Mouse (Mus musculus) frontal cortex, postnatal 10 days (tissue): ENCODE results near the gene Sp9.

Source experiments
- DNase-seq, 2 experiments: peaks; one replicate each; pipeline ENCODE4 v3.0.0; 2022; ENCODE audit warnings: low spot score in 2 of 2, mixed read lengths in 1 of 2

The Sp9 gene

DNA sequence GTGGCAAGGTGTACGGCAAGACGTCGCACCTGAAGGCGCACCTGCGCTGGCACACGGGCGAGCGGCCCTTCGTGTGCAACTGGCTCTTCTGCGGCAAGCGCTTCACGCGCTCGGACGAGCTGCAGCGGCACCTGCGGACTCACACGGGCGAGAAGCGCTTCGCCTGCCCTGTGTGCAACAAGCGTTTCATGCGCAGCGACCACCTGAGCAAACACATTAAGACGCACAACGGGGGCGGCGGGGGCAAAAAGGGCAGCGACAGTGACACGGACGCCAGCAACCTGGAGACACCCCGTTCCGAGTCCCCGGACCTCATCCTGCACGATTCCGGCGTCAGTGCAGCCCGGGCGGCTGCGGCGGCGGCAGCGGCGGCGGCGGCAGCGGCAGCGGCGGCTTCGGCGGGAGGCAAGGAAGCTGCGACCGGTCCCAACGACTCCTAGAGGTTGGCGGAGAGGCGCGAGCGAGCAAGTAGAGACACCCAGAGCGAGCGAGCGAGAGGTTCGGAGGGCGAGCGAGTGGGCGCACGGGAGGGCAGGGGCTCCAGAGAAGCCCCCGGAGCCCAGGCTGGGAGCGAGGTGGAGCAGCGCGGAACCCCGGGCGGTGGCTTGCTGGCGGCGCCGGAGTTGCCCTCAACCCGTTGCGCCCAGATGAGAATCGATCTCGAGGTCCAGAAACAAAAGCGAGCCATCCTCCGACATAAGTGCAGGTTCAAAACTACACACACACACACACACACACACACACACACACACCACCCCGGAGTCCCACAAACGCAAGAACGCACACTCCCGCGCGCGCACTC, 2.6 kb downstream of the Sp9 start:
- DNase-seq, result no peak

GRCm38 (mm10) chr2:73275261-73276040, 3.7 kb downstream of the Sp9 start:
- no peak for DNase-seq

DNA sequence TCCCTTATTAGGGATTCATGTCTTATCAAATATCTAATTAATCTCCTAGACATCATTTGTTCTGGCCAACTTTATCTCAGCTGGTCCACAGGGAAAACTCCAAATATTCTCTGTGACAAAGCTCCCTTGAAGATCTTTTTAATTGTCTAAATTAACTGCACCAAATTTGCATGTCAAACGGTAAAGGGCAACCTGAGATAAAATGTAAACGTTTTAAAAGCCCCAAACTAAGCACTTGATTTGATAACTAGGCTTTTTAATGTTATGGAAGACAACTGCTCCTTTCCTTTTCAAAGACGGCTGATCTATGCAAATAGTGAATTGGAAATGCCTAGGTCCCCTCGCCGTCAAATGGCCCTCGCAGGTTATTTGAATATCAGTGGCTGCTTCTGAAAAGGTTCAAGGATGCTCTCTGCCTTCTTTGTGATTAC, 4.4 kb downstream of the Sp9 start:
- no peak for DNase-seq

- no peak for DNase-seq
Measured at GRCm38 (mm10) chr2:73277021-73277708, 5.4 kb downstream of the Sp9 start.

GRCm38 (mm10) chr2:73277709-73278075, 6.0 kb downstream of the Sp9 start:
- peak in 1 of 2 experiments; percentile 26 for DNase-seq

DNA sequence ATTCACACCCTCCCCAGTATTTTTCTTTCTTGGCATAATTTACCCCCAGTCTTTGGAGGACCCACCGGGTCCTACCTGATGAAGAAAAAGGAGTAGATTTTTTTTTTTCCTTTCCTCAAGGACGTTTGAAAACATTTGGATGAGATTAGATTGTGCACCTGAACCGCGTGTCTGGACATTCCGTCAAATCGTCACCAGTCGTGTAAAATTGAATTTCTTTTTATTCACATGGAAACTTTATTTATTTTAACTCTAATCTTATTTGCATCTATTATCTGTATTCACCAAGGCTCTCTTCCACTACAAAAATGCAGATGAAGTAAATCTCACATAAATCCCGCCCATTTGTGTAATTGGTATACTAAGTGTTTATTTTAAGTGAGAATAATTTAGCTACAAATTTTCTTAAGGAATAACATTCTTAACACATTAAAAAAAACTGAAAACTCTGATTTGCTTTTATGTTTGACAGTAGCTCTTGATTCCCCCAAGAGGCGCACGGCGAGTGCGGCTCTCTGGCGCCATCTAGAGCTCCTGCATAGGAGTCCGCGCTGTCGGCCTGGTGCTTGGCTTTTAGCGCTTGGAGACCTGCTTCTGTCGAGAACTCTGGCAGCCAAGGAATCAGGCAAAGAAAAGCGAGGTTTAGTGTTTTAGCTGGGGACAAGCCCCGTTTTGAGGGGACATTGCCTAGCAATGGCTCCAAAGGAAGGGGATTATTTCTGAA, 6.6 kb downstream of the Sp9 start:
- DNase-seq, result peak in 1 of 2 experiments; percentile 86

DNA sequence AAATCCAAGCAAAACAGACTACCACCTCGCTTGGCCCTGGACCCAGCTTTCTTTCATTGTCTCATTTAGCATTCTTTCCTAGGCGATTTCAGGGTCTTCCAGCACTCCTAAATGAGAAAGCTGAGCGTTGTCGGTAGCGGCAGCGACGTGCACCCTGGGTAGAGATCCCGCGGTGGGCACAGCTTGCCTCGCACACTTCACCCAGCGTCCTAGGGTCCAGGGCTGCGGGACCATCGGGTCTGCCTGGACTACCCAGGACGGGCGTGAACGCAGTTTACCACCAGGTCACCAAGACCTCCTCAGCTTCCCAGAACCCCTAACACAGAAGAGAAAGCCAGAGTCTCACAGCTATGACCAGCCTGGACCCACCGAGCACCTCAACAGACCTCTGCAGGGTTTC, 7.1 kb downstream of the Sp9 start:
- peak in 1 of 2 experiments; percentile 20 for DNase-seq

DNA sequence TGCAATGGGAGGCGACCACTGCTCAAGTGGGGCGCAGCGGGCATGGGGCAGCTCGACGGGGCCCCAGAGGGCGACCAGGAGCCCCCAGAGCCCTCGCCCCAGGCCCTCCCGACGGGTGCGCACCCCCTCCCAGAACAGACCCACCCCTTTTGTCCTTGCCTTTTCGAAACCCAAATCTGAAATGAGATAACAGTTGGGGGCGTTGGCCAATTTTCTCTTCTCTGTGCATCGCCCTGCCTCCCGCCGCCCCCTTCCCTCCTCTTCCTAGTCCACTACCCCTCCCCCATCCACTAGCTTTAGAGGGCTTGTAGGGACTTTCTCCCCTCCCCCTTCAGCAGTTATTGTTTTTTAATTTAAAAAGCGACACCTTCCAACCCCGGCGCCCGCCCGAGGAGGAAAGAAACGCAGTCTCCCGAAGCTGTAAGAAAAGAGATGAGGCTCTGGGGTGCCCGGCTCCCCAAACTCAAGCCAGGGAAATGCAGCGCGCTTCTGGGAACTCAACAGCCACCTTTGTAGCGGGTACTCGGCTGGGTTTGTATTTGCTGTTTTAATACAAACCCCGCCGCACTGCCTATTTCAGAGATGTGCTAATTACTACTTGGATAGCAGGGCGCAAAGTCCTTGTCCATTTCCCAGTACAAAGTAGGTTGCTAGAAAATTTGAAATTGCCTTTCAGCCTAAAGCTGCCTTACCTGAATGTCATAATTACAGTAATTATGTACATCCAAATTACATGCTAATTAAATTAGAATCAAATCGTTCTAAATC, 7.7 kb downstream of the Sp9 start:
- no peak for DNase-seq

DNA sequence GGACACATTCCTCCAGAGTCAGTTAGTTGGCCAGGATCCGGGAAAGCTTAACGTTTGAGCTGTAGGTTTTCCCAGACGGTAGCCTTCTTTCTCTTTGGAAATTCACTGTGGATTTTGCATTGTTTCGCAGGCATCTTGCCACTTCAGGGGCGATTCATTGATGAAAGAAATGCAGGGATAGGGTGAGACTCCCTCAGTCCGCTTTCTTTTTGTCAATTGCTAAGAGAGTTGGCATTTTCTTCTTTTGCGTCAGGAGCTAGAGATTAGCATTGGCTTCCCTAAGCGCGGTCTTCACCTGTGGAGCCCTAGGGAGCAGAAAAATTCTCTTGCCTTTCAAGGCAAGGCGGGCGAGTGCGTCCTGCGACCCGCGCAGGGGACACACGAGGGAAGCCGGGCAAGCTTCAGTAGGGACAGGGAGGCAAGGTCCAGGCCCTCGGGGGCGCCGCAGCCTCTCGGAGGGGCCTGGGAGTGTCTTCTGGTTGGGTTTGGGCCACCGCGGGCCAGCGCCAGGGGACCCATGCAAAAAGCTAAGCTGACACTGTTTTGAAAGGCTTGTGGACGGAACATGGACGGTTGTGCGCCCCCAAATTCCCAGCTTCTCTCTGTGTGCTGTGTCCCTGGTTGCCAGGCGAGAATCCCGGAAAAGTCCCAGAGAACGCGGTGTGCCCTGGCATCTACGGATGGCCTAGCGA, 8.8 kb downstream of the Sp9 start:
- no peak for DNase-seq

DNA sequence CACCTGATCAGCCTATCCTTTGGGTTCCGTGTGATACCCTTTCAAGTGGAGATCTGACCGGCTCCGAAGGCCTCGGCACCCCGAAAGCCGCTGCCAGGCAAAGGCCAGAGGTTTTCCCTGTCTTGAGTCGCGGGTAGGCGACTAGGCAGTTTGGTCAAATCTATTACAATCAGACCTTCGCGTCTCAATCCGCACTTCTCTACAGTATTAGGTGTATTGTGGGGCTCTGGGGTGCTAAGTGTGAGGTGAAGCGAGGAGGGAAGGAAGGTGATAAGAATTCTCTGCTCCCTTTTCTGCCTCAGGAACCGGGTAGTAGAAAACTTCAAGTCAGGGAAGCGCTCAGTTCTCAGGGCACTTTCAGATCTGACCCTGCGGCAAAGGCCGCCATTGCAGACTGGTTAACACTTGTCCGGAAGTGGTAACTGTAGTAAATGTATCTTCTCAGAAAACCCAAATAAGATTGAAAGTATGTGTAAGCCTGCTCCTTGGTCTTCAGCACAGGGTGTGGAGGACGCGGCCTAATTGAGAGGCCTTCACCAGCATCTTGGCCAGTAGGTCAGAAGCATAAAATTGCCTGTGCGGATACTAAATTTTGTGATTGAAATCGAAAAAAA, 9.4 kb downstream of the Sp9 start:
- DNase-seq, result no peak

GRCm38 (mm10) chr2:73281707-73282106, 10.0 kb downstream of the Sp9 start:
- no peak for DNase-seq

DNA sequence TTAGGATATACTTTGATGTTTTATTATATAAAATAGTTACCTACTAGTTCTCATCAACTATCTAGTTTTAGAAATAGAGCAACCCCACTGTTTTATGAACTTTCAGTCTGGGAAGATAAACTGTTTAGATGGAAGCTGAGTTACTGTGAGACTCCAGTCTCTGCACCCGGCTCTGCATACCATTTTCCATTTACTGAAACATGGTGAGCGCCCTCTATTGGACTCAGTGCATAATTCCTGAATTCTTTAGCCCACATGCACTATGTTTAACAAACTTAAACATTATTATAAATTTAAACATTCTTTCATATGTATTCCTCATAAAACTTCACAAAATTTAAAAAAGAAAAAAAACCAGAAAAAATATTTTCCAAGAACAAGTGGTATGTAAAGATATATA, 13.9 kb downstream of the Sp9 start:
- no peak for DNase-seq

GRCm38 (mm10) chr2:73291130-73291529, 19.4 kb downstream of the Sp9 start:
- DNase-seq, result no peak

- no peak for DNase-seq
Measured at GRCm38 (mm10) chr2:73295023-73295422, 23.3 kb downstream of the Sp9 start.

GRCm38 (mm10) chr2:73298154-73298553, 26.4 kb downstream of the Sp9 start:
- DNase-seq, result no peak

DNA sequence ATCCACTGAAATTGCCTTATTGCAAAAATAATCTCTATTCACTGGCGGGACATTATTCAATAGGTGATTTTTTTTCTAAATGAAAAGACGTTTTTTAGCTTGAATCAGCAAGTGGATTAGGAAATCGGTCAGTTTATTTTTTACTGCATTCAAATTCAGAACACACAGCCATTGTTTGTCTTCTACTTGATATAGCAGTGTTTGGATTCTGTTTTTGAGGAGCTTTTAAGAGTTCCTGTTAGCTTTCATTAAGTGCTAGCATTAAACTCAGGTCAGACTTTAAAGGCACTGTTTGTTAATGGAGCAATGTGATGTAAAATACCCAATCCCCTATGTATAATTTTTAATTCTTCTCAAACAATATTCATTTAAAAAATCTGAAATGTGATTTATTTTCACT, 27.1 kb downstream of the Sp9 start:
- DNase-seq, result no peak

DNA sequence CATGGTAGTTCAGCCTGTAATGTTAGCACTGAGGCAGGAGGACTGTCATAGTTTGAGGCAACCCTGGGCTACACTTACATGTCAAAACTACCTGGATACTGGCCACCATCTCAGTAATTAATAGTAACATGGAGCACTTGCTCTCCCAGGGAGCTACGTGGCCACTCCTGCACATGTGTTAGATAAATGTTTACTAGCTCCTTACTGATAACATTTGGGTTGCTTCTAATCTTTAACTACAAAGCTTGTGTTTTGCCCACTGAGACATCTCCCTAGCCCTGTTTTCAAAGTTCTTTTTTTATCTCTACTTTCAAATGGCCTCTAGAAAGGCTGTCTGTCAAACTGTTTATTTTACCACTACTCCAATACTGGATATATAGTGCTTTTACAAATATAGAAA, 30.3 kb downstream of the Sp9 start:
- DNase-seq, result no peak

DNA sequence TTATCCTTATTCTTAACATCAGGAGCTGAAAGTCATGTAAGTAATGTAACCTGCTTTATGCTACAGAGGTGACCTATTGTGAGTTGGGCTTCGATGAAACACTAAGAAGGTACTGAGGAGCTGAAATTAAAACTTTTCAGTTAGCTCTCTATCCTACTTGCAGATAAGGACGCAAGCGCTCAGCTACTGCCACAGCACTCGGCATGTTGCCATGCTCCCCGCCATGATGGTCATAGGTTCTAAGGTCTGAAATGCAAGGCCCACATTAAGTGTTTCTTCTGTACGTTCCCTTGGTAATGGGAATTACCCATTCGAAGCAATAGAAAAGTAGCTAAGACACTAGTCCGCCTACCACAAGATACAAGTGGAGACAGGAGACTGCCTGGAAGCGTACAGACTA, 31.0 kb downstream of the Sp9 start:
- no peak for DNase-seq

GRCm38 (mm10) chr2:73304506-73304905, 32.8 kb downstream of the Sp9 start:
- no peak for DNase-seq

DNA sequence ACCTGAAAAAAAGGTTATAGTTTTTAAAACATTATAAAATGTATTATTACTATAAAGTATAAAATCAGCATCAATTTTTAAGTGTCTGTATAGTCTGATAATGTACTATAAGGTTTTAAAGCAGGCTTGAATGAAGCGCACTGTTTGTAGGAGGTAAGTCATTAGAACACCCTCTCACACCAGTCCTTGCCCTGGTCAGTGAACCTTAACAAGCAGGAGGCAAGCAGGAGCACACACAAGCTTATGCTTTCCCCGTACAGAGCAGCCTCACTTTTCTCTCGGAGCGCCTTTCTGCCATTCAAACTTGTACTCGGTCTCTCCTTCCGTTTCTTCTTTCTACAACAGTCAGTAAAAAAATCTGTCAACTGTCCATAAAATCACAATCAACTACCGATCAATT, 34.3 kb downstream of the Sp9 start:
- no peak for DNase-seq
